Mouse (Mus musculus) lung, postnatal 25 days (tissue): ENCODE results near the gene Tnni3.

ENCODE experiments used
- DNase-seq: peaks from one replicate; pipeline ENCODE4 v3.0.0; 2022; ENCODE audit warnings: low spot score

The Tnni3 gene

DNA sequence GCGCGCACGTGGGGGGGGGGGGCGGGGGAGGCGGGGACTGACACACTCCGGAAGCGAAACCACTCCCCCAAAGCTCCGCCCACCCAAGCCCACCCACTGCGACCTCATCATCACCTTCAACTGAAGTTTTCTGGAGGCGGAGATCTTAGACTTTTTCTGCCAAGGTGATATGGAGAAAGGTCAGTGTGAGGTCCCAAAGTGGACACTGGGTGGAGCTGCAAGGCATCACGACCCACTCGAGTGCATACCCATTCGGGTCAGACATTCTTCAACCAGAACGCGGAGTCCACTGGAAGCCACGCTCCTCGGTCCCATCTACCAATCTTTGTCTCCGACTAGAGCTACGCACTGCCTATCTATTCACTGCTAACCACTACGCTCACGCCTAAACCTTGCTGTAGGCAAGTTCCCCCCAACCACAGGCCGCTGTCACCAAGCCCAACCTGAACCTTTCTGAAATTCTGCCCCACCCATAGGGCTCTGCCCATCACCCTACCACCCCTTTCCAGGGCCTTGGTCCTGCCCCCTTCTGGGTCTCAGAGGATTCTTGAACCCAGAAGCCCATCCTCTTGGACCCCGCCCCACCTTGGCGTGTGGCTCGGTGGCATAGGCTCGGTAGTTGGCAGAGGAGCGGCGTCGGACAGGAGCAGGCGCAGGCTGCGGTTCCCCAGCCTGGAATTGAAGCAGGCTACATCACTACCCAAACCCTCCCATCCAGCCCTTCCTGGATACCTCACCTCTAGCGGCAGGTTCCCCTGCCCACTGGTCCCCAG, 2.6 kb downstream of the Tnni3 start:
- no peak for DNase-seq

DNA sequence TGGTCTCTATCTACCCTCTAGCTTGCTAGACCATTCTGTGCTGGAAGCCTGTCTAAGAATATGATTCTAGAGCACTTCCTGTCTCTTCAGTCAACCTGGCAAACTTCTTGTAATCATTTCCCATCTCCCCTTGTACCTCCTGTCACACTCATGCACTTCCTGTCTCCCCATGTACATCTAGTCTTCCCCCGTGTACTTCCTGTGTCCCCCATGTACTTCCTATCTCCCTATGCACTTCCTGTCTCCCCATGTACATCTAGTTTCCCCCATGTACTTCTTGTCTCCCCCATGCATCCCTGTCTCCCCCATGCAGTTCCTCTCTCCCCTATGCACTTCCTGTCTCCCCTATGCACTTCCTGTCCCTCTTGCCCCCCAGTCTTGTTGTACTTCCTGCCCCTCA, 5.5 kb downstream of the Tnni3 start:
- no peak for DNase-seq

DNA sequence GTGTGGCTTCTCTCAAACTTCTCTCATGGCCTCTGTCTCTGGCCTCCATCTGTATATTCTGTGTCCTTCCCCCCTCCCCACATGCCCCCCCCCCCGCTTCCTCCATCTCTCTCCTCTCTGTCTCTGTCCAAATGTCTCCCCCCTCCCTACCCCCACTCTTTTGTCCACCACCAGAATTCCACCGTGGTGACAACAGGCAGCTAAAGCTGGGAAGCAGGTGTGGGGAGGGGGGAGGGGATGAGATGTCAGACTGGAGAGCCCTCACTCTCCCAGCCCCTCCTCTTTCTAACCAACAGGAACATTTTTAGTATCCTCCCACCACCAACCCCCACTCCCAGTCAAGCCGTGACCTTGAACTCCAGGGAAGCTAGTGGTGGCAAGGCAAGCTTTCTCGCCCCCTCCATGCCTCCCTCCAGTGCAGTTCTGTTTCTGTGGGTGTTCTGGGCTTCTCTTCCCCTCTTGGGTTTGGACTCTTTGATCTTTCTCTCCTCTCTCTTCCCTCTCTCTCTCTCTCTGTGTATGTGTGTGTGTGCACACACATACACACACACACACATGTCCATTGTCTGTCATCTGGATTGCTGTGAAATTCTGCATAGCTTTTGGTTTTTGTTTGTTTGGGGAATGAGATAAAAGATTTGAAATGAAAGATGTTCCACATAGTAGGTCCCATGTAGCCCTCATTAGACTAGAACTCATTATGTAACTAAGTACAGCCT, 7.5 kb downstream of the Tnni3 start, which contains the start of gene Tnnt1:
Gene Tnnt1 (minus strand): TSS at position 51 of the 719 bp plus-strand sequence.
- DNase-seq, result no peak

DNA sequence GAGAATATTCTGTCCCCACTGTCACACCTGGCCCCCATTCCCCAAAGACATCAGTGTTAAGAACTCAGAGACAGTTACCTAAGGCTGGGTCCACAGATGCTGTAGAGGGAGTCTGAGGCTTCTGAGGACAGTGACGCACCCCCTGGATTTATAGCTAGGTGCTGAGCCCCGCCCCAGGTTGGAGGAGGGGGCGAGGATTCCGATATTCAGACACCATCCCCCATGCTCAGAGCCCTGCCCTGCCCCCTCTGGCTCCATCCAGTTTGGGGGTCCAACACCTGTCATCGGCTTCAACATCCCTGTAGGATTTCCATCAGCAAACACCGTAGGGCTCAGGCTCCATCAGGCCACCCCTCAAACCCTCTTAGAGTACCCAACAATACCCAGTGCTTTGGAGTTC, 8.2 kb downstream of the Tnni3 start:
- no peak for DNase-seq

DNA sequence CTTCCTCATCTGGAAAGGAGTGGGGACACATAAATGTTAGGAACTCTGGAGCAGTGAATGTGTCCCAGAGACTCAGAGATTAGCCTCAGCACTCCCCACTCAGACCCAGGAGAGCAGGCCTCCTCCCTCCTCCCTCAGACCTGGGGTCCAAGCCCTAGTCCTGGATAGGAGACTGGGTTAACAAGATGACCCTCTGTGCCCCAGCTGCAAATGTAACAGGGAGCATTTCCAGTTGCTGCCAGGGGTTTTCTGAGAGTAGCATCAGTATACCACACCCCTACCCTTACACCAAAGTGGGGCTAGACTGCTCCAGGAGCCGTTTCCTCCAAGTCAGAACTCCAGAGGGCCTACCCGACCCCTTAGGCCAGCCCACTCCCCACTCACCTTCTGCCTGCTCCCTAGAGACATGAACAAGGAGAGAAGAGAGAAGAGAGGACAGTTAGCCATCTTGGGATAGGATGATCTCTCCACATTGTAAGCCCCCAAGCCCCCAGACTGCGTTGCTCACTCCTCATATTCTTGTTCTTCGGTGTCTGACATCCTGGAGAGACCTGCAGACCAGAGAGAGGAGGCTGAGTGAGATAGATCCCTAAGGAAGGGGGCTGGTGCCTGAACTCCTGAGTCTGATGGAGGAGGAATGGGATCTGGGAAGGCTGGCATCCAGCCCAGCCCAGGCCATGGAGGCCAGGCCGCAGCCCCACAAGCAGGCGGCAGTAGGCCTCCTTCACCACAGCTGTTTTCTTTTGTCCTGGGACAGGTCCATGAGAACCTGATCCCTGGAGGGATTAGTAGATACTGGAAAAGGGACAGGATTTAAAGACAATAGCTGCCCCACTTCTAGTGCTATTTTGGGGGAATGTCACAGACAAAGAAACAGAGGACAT, 10.0 kb downstream of the Tnni3 start:
- no peak for DNase-seq

DNA sequence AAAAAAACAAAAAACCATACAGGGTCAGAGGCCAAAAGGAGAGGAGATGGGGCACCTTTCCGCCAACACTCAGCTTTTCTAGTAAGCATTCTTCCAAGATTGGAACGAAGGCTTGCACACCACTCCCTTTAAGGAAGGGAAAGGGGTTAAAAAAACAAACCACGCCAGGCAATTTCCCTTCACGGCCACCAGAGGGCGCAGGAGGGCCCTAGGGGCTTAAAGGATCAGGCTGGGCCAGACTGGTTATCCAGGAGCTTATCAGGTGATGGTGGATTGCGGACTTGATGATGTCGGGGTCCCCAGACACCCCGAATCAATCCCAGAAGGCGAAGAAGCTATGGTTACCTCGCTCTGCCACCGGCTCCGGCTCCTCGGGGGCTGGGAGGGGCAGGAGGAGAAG, 10.8 kb downstream of the Tnni3 start:
- peak; percentile 50 for DNase-seq

DNA sequence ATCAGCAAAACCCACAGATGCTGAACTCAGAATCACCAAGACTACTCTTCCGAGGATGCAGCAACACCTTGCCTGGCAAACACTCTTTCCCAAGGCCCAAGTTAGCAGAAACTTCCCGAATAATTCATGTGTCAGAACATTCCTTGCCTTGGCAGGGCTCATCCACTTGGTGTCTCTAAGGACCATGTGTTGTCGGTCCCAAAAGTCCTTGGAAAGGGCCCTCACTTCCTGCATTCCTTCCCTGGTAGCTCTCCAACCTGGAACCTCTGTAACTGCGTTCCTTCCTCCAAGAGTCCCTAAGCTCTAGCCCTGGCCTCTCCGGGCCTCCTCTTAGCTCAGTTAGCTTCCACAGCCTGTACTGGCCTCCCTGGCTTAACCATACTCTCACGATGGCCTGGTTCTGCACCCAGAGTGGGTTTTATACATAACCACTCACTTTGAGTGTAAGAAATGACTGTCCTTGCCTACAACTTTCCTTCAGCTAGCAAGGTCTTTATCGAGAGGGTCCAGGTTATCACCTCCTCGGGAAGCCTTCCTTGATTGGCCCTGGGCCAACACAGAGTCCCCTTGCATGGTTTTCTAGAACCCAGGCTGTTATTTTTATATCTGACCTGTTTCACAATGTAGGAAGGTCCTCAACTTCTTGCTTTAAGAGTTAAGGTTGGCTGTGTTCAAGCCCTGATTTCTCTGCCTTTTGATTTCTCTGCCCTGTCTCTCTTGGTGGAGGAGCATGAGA, 12.4 kb downstream of the Tnni3 start:
- DNase-seq, result peak; percentile 41

DNA sequence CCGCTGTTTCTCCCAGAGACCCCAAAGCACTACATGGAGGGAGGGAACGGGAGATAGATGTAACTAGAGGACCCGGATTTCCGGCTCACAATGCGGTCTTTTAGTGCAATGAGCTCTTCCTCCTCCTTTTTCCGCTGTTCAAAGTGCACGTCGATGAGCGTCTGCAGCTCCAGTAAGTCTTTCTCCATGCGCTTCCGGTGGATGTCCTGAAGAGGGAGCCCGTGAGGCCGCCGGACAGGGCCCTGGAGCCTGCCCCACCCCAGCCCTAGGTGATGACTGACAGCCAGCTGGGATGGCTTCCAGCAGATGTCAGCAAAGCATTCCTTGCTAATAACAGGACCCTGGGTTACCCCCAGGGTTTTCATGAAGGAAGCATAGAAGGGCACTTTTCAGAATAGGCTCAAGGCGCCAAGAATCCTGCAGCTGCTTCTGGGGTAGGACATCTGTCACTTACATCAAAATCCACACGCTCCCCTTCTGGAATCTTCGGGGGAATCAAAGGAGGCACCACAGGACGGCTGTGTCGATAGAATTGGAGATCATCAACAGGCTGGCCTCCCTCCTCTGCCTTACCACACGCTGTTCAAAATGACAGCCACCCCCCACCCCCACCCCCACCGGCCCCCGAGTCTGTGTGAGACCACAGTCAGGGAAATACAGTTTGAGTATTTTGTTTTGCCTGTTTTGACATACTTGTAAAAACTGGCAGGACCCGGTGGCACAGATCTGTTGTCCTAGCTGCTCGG, 14.0 kb downstream of the Tnni3 start:
- DNase-seq, result peak; percentile 87

DNA sequence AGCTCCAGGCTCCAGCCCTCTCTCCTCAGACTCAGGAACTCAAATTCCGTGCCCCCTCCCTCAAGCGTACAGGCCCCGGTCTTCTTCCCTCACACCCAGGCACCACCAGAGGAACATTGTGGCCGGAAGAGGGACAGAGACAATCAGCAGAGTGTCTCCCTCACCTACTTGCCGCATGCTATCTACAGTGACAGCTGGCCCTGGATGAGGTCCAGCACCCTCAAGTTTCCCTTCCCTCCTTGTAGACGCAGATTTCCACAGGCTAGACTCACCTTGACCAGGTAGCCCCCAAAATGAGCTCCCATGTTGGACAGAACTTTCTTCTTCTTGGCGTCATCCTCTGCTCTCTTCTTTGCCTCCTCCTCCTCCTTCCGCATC, 15.3 kb downstream of the Tnni3 start:
- no peak for DNase-seq

DNA sequence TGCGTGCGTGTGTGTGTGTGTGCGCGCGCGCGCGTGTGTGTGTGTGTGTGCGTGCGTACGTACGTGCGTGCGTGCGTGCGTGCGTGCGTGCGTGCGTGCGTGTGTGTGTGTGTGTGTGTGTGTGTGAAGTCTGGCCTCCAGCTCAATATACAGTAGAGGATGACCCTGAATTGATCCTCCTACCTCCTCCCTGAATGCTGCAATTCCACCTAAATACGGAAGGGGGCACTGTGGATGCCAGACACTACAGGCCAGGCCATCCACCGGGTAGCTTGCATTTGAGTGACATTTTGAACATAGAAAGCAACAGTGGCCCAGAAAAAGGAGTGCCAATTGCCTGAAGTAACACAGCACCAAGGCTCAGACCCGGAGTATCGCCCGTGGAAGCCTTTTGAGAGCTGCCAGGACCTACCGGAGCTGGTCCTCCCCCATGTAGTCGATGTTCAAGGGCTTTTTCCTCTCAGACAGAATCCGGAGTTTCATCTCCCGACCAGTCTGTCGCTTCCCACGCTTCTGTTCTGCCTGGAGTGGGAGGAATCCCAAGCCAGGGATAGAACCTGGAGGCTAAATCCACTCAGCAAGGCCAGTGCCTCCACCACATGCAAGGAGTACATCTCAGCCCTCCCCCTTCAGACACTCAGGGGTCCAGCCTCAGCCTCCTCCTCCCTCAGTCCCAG, 15.8 kb downstream of the Tnni3 start:
- DNase-seq, result no peak

DNA sequence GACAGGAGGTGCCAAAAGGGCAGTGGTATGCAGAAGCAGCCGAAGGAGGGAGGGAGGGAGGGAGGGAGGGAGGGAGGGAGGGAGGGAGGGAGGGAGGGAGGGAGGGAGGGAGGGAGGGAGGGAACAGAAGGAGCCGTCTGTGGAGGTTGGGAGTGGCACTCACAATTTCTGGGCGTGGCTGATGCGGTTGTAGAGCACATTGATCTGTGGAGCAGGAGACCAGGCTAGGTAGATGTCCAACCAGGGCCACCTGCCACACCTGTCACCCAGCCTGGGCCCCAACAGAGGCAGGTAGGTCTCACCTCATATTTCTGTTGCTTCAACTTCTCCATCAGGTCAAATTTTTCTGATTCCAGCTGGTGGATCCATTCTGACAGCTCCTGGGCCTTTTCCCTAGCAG, 16.8 kb downstream of the Tnni3 start:
- DNase-seq, result no peak

DNA sequence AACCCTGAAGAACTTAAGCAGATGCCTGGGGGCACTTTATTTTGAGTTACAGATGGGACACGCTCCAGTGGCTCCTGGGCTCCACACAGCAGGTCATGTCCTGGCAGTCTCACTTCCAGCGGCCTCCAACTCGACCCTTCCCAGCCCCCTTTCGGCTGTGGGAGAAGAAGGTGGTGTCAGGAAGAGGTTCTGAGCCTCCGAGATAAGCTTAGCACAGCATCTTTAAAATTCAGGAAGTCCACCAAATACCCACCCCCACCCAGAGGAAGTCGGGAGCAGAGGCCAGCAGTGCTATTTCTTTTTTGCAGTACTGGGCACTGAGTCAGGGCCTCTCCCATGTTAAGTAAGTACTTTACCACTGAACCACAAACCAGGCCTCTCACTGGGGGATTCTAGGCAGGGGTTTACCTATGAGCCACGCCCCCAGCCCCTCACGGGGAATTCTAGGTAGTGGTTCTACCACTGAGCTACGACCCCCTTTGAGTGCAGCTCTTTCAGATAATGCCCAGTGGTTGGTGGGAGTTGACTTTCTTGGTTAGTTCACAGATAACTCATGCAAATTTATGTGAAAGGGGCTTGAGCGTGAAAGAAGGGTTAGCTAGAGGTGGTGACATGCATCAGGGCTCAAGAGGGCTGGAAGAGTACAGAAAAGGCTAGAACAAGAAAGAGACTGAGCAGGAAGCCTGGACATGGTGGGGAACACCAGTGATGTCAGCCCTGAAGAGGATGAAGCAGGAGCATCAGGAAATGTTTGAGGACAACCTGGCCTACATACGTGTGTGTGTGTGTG, 19.2 kb downstream of the Tnni3 start:
- DNase-seq, result no peak

DNA sequence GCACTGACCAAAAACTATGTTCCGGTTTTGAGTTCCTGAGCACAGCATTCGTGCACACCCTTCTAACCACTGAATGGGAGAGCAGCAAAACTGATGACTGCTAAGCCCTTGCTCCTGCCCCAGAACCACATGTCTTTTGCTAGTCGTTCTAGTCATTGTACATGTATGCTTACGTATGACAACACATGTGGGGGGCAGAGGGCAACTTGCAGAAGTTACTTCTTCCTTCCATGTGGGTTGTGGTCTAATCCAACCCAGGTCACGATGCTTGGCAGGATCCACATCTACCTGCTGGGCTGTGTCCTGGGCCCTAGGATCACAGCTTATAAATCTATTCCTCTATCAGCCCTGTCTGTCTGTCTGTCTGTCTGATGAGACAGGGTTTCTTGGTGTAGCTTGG, 20.2 kb downstream of the Tnni3 start:
- DNase-seq, result no peak

DNA sequence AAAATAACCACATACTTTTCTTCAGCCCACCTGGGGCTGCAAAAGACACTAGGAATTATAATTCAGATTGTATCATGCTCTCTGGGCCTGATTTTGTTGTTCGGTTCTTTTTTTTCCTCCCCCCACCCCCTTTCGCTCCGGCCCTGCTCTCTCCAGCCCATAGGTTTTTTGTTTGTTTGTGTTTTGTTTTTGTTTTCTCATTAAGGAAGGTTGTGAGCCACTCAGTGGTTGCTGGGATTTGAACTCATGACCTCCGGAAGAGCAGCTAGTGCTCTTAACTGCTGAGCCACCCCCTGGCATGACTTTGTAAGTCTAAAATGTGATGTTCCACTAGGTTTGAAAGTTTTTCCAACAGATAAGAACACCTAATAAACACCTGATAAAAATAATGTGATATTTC, 20.9 kb downstream of the Tnni3 start:
- no peak for DNase-seq

DNA sequence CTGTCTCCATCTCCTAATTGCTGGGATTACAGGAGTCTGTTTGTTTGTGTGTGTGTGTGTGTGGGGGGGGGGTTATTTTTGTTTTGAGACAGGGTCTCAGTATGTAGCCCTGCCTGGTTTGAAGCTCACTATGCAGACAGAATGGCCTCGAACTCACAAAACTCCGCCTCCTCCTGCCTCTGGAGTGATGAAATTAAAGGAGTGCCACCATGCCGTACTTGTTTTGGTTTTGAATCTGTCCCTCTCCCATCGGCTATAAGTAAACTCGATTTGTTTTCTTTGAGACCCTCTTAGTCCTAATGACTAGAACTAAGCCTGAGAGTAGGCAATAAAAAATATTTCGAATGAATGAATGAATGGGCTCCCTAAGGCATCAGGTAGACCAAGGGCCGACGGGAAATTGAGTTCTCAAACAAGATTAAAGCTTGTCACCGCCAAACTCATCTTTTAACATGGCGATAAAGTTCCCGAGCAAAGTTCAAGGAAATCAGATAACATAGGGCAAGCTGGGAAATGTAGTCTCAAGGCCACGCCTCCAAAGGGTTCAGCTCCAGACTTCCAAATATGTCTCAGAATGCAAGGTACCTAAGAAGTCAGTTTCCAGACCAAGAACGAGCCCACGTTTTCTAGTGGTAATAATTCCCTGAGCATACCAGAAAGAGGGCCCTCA, 21.5 kb downstream of the Tnni3 start:
- DNase-seq, result peak; percentile 73

DNA sequence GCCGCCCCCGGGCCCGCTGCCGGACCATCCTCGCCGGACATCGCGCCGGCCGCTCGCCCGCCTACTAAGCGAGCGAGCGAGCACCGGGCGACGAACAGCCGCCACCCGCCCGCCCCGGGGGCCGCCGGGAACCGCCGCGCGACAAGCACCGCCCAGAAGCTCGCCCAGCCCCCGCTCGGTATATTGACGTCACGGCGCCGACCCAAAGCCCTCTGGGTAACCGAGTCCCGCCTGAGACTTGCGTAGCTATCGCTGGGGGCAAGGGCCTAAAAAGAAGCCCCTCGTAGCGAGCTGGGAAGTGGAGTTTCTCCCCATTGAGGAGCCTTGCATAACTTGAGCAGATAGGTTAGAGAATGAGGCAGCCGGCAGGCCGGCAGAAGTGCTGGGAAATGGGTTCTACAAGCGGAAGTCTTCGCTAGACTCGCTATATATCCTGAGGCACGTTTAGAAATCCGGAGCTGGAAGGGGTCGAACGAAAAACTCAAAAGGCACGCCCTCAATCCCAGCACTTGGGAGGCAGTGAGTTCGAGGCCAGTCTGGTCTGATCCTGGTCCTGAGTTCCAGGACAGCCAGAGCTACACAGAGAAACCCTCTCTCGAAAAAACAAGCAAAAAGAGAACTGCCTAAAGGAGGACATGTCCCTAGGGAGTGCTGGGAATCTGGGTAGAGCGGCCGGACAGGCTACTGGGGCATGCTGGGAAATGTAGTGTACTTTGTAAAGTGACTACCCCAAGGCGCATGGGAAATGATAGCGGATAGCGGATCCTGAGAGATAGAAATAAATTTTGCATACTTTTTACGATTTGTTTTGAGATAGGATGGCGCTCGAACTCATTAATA, 22.3 kb downstream of the Tnni3 start, which contains the start of gene Ppp1r12c:
Gene Ppp1r12c (minus strand): TSS at position 123 of the 840 bp plus-strand sequence.
- peak; percentile 96 for DNase-seq

DNA sequence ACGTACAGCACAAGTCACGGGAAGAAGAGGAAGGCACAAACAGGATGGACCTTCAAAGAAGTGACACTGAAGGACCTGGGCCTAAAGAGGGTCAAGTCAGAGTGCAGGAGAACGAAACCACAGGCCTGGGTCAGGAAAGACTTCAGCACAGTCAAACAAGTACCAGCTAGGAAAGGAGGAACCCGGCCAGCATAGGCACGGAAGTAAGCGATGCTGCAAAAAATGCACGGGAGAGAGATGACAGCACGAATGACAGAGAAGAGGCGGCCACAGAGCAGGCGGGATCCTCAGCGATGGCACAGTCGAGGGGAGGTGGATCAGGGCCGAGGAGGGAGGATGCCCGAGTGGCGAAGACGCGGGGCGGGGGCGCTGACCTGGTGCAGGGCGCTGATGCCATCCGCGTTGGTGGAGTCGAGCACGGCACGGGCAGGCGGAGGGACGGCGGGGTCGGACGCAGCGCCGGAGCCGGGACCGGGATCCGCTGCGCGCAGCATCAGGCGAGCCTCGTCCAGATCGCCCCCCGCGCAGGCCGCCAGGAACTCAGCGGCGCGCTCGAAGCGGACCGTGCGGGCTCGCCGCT, 23.0 kb downstream of the Tnni3 start:
- DNase-seq, result peak; percentile 47

DNA sequence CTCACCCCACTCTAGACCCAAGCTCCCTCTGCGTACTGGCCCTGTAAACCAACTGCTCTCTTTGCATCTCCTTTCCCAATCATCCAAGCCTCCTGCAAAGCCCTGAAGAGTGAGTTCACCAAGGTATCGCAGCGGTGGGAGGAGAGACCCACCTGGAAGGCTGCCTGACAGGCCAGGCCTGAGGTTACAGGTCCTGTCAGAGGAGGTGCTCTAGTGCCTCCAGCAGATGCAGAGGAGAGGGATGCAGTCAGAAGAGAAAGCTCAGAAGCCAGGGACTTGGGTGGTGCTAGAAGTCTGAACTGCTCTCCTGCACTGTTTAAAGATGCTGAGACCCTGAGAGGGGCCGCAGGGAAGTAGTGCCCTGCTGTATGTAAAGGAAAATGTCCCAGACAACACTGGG, 25.0 kb downstream of the Tnni3 start:
- DNase-seq, result no peak
